10 mouse cellular contexts compared by ENCODE assay signal in the genomic region with DNA sequence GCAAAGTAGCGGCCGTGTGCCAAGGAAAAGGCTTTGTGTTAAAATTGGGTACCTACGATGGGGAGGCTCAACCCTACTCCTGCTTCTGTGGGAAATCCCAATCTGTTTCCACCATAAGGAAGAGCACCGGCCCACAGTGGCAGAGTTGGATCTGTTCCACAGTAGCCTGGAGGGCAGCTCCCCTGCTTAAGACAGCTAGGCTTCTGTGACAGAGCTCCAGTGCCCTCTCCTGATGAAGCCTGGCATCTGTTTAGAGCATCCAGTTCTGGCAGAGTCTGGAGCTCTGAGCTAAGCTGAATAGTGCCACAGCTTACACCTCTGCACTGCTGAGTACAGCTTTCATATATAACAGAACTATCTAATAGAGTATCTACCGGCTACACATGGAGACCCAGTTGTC. TPM values are rescaled to one million over a fixed set of nuclear protein-coding genes. Genes with fewer than 3 reads are reported as not detected.
DNase-seq lines count a peak whose midpoint lies in the region; ATAC-seq lines count a peak whose summit lies in the region.
"Had no signal": no experiment of that assay in that cellular context is flagged by ENCODE, and none has a peak within 500 bp of the region (broad histone marks: within the 10 kb centered on the region; RNA-seq: fewer than 3 reads in every experiment).

No protein-coding gene starts in this region.

- peaks cover 24% of the 10 kb centered on the region for H3K36me3 ChIP-seq in hindbrain, embryonic 13.5 days
- H3K36me3 ChIP-seq in hindbrain, embryonic 11.5 days (ENCODE audit: control insufficient read depth, insufficient read depth, low read length) = no peaks in the 10 kb centered on the region
- peaks cover 15% of the 10 kb centered on the region for H3K36me3 ChIP-seq in neural tube, embryonic 15.5 days
- peaks cover 7% of the 10 kb centered on the region for H3K36me3 ChIP-seq in limb, embryonic 10.5 days

- H3K27me3 ChIP-seq in hindbrain, embryonic 13.5 days = no peaks in the 10 kb centered on the region
- no peaks in the 10 kb centered on the region for H3K27me3 ChIP-seq in hindbrain, embryonic 11.5 days (ENCODE audit: control insufficient read depth, insufficient read depth, low read length)
- no peaks in the 10 kb centered on the region for H3K27me3 ChIP-seq in neural tube, embryonic 15.5 days (replicated peaks)
- no peaks in the 10 kb centered on the region for H3K27me3 ChIP-seq in limb, embryonic 10.5 days (ENCODE audit: low read depth, poor library complexity, severe bottlenecking)
- H3K27me3 ChIP-seq: heart, embryonic 13.5 days; megakaryocyte, embryonic 14.5 days had no signal

- WGBS in hindbrain, embryonic 13.5 days = 88% methylated on average over 5 of the region's 5 CpGs
- 84% methylated on average over 5 of the region's 5 CpGs for WGBS in hindbrain, embryonic 11.5 days
- 73% methylated on average over 5 of the region's 5 CpGs for WGBS in neural tube, embryonic 15.5 days
- 90% methylated on average over 5 of the region's 5 CpGs for WGBS in limb, embryonic 10.5 days

- H3K4me1 ChIP-seq in hindbrain, embryonic 13.5 days (replicated peaks) = no peaks in the 10 kb centered on the region
- H3K4me1 ChIP-seq in hindbrain, embryonic 11.5 days (replicated peaks; ENCODE audit: control insufficient read depth, insufficient read depth, low read length) = no peaks in the 10 kb centered on the region
- no peaks in the 10 kb centered on the region for H3K4me1 ChIP-seq in neural tube, embryonic 15.5 days
- H3K4me1 ChIP-seq in limb, embryonic 10.5 days = no peaks in the 10 kb centered on the region
- H3K4me1 ChIP-seq: heart, embryonic 13.5 days had no signal

- H3K4me2 ChIP-seq in hindbrain, embryonic 13.5 days = no peak overlapping the region
- no peak overlapping the region for H3K4me2 ChIP-seq in hindbrain, embryonic 11.5 days (replicated peaks; ENCODE audit: low read depth, low read length)
- H3K4me2 ChIP-seq in neural tube, embryonic 15.5 days = no peak overlapping the region
- H3K4me2 ChIP-seq: heart, embryonic 13.5 days had no signal

- peak; percentile 69; the same call in 1 of the 2 replicates for ATAC-seq in hindbrain, embryonic 13.5 days (ENCODE audit: low FRiP score)
- ATAC-seq in hindbrain, embryonic 11.5 days (ENCODE audit: low FRiP score) = no peak
- peak; percentile 81; the same call in 1 of the 2 replicates for ATAC-seq in neural tube, embryonic 15.5 days (ENCODE audit: low FRiP score)

- no peak overlapping the region for H3K27ac ChIP-seq in hindbrain, embryonic 13.5 days
- H3K27ac ChIP-seq in hindbrain, embryonic 11.5 days (ENCODE audit: low read depth, low read length) = no peak overlapping the region
- no peak overlapping the region for H3K27ac ChIP-seq in neural tube, embryonic 15.5 days (replicated peaks)
- H3K27ac ChIP-seq in limb, embryonic 10.5 days = no peak overlapping the region
- H3K27ac ChIP-seq: heart, embryonic 13.5 days had no signal

- H3K9ac ChIP-seq in hindbrain, embryonic 13.5 days = no peak overlapping the region
- no peak overlapping the region for H3K9ac ChIP-seq in hindbrain, embryonic 11.5 days (ENCODE audit: low read depth, low read length)
- H3K9ac ChIP-seq in neural tube, embryonic 15.5 days (replicated peaks) = no peak overlapping the region
- H3K9ac ChIP-seq: heart, embryonic 13.5 days had no signal

- no peaks in the 10 kb centered on the region for H3K9me3 ChIP-seq in hindbrain, embryonic 13.5 days
- H3K9me3 ChIP-seq in hindbrain, embryonic 11.5 days (ENCODE audit: control insufficient read depth, low read length) = no peaks in the 10 kb centered on the region
- H3K9me3 ChIP-seq in neural tube, embryonic 15.5 days (replicated peaks) = no peaks in the 10 kb centered on the region
- no peaks in the 10 kb centered on the region for H3K9me3 ChIP-seq in limb, embryonic 10.5 days (replicated peaks)
- H3K9me3 ChIP-seq: heart, embryonic 13.5 days; megakaryocyte, embryonic 14.5 days had no signal

- DNase-seq in hindbrain, embryonic 11.5 days (ENCODE audit: low spot score) = no peak
- DNase-seq in 3T3-L1 (ENCODE audit: low read depth, low spot score) (peak; percentile 52), ZHBTc4 (ENCODE audit: low read depth, low spot score) (peak; percentile 23)
- peak; percentile 20 to 24 for DNase-seq in frontal cortex, postnatal 10 days (ENCODE audit: low spot score in 2 of 2)
- DNase-seq in limb, embryonic 10.5 days (ENCODE audit: low spot score) = no peak
- no peak for DNase-seq in natural killer cell, adult 2 months (ENCODE audit: low spot score in 2 of 2)

- H3K4me3 ChIP-seq in hindbrain, embryonic 13.5 days = no peak overlapping the region
- H3K4me3 ChIP-seq in hindbrain, embryonic 11.5 days (ENCODE audit: low read depth, low read length) = no peak overlapping the region
- no peak overlapping the region for H3K4me3 ChIP-seq in neural tube, embryonic 15.5 days (replicated peaks)
- H3K4me3 ChIP-seq in limb, embryonic 10.5 days = no peak overlapping the region
- H3K4me3 ChIP-seq: heart, embryonic 13.5 days; megakaryocyte, embryonic 14.5 days had no signal

RNA-seq across cellular contexts. Expression of a gene that starts 14.0 kb away (rescaled TPM):
- 1.9 and 3.7 TPM in 2 replicates for polyA plus RNA-seq in hindbrain, embryonic 13.5 days (2015; fragmentation: Nextera tagmentation; extraction: Ambion mirVana)
- 0.70 and 2.0 TPM in 2 replicates for polyA plus RNA-seq in hindbrain, embryonic 11.5 days (2014; fragmentation: Nextera tagmentation; extraction: Ambion mirVana)
- polyA plus RNA-seq in neural tube, embryonic 15.5 days (2015; fragmentation: Nextera tagmentation; extraction: Ambion mirVana) = 0.54 and 0.68 TPM in 2 replicates
- not detected in 2 replicates for polyA plus RNA-seq in limb, embryonic 10.5 days (2016; fragmentation: Nextera tagmentation; extraction: Ambion mirVana)

RNA-seq across cellular contexts. Expression of a gene that starts 51.1 kb away (rescaled TPM):
- 9.7 and 10.0 TPM in 2 replicates for polyA plus RNA-seq in hindbrain, embryonic 13.5 days (2015; fragmentation: Nextera tagmentation; extraction: Ambion mirVana)
- polyA plus RNA-seq in hindbrain, embryonic 11.5 days (2014; fragmentation: Nextera tagmentation; extraction: Ambion mirVana) = 23.5 and 27.7 TPM in 2 replicates
- polyA plus RNA-seq in neural tube, embryonic 15.5 days (2015; fragmentation: Nextera tagmentation; extraction: Ambion mirVana) = 6.7 and 7.8 TPM in 2 replicates
- polyA plus RNA-seq in limb, embryonic 10.5 days (2016; fragmentation: Nextera tagmentation; extraction: Ambion mirVana) = 6.6 and 9.0 TPM in 2 replicates

Comparison
In these comparisons a context has a peak if more than half of its experiments do, and no peak if none do; other contexts are left out.
1. DNase-seq: peak in 3T3-L1 (single experiment), ZHBTc4 (single experiment) and frontal cortex, postnatal 10 days (2 of 2); none in hindbrain, embryonic 11.5 days (single experiment), limb, embryonic 10.5 days (single experiment) and natural killer cell, adult 2 months (0 of 2).